Mouse (Mus musculus) intestine, embryonic 16.5 days (tissue): ENCODE results near the gene Ccl22. TPM values are rescaled to one million over a fixed set of nuclear protein-coding genes. Genes with fewer than 3 reads are reported as not detected.
A peak's percentile ranks its signal among the peaks of the same experiment; 100 is the strongest.

Experiments
- ATAC-seq: fragments of 200-750 bp; cut with Nextera tagmentation; 2 replicates; pipeline ENCODE4 v1.8.0; 2017; ENCODE audit warnings: moderate TSS enrichment, moderate library complexity
- H3K27ac ChIP-seq: fragments of 300-500 bp; sonication (generic); 2 replicates; pipeline ENCODE4 v1.5.1; 2014; ENCODE audit warnings: mild to moderate bottlenecking, low read length
- H3K27me3 ChIP-seq: fragments of 300-500 bp; sonication (generic); replicated peaks from 2 replicates; pipeline ENCODE4 v1.6.1; 2014; ENCODE audit warnings: low read length, control low read depth, mixed read lengths; ENCODE audit not compliant: control insufficient read depth, insufficient read depth
- H3K36me3 ChIP-seq: fragments of 300-500 bp; sonication (generic); 2 replicates; pipeline ENCODE4 v1.6.1; 2014; ENCODE audit warnings: low read length, control low read depth; ENCODE audit not compliant: control insufficient read depth, insufficient read depth
- H3K4me1 ChIP-seq: fragments of 300-500 bp; sonication (generic); 2 replicates; pipeline ENCODE4 v1.6.1; 2014; ENCODE audit warnings: low read length, control low read depth, mixed read lengths; ENCODE audit not compliant: control insufficient read depth, insufficient read depth
- H3K4me2 ChIP-seq: fragments of 300-500 bp; sonication (generic); 2 replicates; pipeline ENCODE4 v1.6.1; 2014; ENCODE audit warnings: low read depth, low read length, control low read depth
- H3K4me3 ChIP-seq: fragments of 300-500 bp; sonication (generic); 2 replicates; pipeline ENCODE4 v1.5.1; 2014; ENCODE audit warnings: mild to moderate bottlenecking, low read length
- H3K9ac ChIP-seq: fragments of 300-500 bp; sonication (generic); 2 replicates; pipeline ENCODE4 v1.6.1; 2014; ENCODE audit warnings: low read depth, low read length
- H3K9me3 ChIP-seq: fragments of 300-500 bp; sonication (generic); 2 replicates; pipeline ENCODE4 v1.6.1; 2016; ENCODE audit warnings: low read length, control low read depth; ENCODE audit not compliant: control insufficient read depth
- WGBS: fragments of 180-500 bp; shearing (Covaris S2); extraction: QIAGEN DNeasy Blood & Tissue Kit; methylation state at CpG from one replicate; pipeline ENCODE4 v1.1.7; 2014; 5-methylcytosine and 5-hydroxymethylcytosine counted together
- polyA plus RNA-seq: library from polyadenylated mRNA; unstranded; fragments of >200 nt; fragmentation: Nextera tagmentation; extraction: Ambion mirVana; gene quantifications from 2 replicates; pipeline ENCODE4 v1.2.1, GENCODE M21; 2015

Gene Ccl22
- polyA plus RNA-seq, 1 experiment from 2014 or later: 0.10 TPM

- Histone ChIP-seq H3K9ac (no peak overlapping the region), H3K27me3 (no peaks in the 10 kb centered on the region), H3K4me1 (peaks cover 4% of the 10 kb centered on the region; the same call in 1 of the 2 replicates), H3K4me2 (no peak overlapping the region), H3K4me3 (no peak overlapping the region), H3K27ac (no peak overlapping the region), H3K9me3 (no peaks in the 10 kb centered on the region), H3K36me3 (no peaks in the 10 kb centered on the region)
- no peak for ATAC-seq
- WGBS: 77% methylated on average over 5 of the region's 5 CpGs
Observed at GRCm38 (mm10) chr8:94725998-94726397, 19.4 kb upstream of the Ccl22 start.

- H3K9me3 ChIP-seq: no peaks in the 10 kb centered on the region
- H3K4me2 ChIP-seq: no peak overlapping the region
- no peaks in the 10 kb centered on the region for H3K27me3 ChIP-seq
- ATAC-seq: no peak
- H3K9ac ChIP-seq: no peak overlapping the region
- H3K27ac ChIP-seq: 0 out of 2 replicates have a peak overlapping the region, but pooled peaks have one; percentile 37
- WGBS: 42% methylated on average over 4 of the region's 4 CpGs
- no peak overlapping the region for H3K4me3 ChIP-seq
- no peaks in the 10 kb centered on the region for H3K36me3 ChIP-seq
- H3K4me1 ChIP-seq: peaks cover 10% of the 10 kb centered on the region; the same call in 1 of the 2 replicates
Observed at GRCm38 (mm10) chr8:94729301-94729700, 16.1 kb upstream of the Ccl22 start.

DNA sequence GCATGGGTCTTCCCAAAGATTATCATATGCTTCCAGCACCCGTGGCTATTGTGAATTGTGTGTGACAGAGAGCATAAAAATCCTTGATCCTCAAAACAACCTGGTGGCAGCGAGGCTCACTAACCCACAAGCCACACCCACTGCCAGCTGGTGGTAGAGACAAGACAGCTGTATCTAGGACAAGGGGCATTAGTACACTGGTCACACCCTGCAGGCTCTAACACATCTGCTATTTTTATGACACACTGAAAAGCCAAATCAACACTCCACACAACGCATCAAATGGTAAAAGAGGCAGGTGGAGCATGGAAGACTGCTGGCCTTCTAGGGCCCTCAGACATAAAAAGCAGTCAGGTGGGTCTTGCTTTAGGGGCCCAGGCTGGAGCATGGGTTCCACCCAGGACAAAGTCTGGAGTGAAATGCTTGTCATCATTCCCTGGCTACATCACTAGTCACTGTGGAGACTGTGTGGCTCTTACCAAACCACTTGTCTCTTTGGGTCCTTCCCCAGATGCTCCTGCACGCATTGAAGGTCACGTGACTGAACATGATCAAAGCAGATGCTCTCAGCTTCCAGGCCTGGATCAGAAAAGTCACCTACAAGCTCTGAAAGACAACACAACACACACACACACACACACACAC, 11.4 kb upstream of the Ccl22 start:
- ATAC-seq: peak; percentile 89
- no peak overlapping the region for H3K4me2 ChIP-seq

GRCm38 (mm10) chr8:94734735-94735350, 10.5 kb upstream of the Ccl22 start:
- H3K9ac ChIP-seq: no peak overlapping the region
- H3K4me3 ChIP-seq: no peak overlapping the region
- no peaks in the 10 kb centered on the region for H3K9me3 ChIP-seq
- no peak overlapping the region for H3K27ac ChIP-seq
- H3K4me1 ChIP-seq: peaks cover 10% of the 10 kb centered on the region; the same call in 1 of the 2 replicates
- no peak overlapping the region for H3K4me2 ChIP-seq
- no peaks in the 10 kb centered on the region for H3K36me3 ChIP-seq
- no peak for ATAC-seq
- no peaks in the 10 kb centered on the region for H3K27me3 ChIP-seq
- 81% methylated on average over 7 of the region's 7 CpGs for WGBS

More for the DNA sequence above, 11.4 kb upstream of the Ccl22 start:
- H3K27me3 ChIP-seq: no peaks in the 10 kb centered on the region
- H3K4me3 ChIP-seq: no peak overlapping the region
- H3K27ac ChIP-seq: no peak overlapping the region
- no peaks in the 10 kb centered on the region for H3K9me3 ChIP-seq
- peaks cover 13% of the 10 kb centered on the region; the same call in 1 of the 2 replicates for H3K4me1 ChIP-seq
- no peaks in the 10 kb centered on the region for H3K36me3 ChIP-seq
- WGBS: 55% methylated on average over 5 of the region's 5 CpGs
- H3K9ac ChIP-seq: no peak overlapping the region

DNA sequence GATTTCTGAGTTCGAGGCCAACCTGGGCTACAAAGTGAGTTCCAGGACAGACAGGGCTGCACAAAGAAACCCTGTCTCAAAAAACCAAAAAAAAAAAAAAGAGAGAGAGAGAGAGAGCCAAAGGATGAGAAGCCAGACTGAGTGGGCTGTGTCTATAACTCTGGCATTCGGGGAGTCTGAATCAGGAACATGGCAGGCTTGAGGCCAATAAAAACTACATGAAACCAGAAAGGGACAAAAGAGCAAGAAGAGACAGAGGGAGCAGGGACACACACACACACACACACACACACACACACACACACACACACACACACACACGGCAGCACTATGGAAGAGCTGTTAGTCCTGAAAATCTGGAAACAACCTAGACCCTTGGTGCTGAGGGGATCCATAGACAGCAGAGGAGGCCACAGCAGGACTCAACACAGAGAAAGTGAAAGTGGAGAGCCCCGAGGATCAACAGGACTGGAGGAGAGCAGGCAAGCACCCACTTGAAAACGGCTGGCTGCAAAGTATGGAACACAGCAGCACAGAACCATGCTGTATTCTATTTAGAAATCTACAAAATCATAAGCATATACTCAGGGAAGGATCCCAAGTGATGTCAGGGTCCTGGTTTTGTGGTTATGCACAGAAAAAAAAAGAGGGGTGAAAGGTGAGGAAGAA, 9.8 kb upstream of the Ccl22 start:
- no peak for ATAC-seq
- no peak overlapping the region for H3K4me2 ChIP-seq
- no peaks in the 10 kb centered on the region for H3K9me3 ChIP-seq
- no peaks in the 10 kb centered on the region for H3K27me3 ChIP-seq
- H3K36me3 ChIP-seq: no peaks in the 10 kb centered on the region
- 54% methylated on average over 5 of the region's 5 CpGs for WGBS
- peaks cover 10% of the 10 kb centered on the region; the same call in 1 of the 2 replicates for H3K4me1 ChIP-seq
- no peak overlapping the region for H3K9ac ChIP-seq
- no peak overlapping the region for H3K27ac ChIP-seq
- H3K4me3 ChIP-seq: no peak overlapping the region

- Histone ChIP-seq H3K9me3 (no peaks in the 10 kb centered on the region), H3K9ac (no peak overlapping the region), H3K36me3 (no peaks in the 10 kb centered on the region), H3K4me3 (no peak overlapping the region), H3K27ac (no peak overlapping the region), H3K27me3 (no peaks in the 10 kb centered on the region), H3K4me1 (0 out of 2 replicates have a peak, but pooled peaks cover 3% of the 10 kb centered on the region), H3K4me2 (no peak overlapping the region)
- 75% methylated on average over 6 of the region's 6 CpGs for WGBS
- no peak for ATAC-seq
Observed at GRCm38 (mm10) chr8:94739829-94740228, 5.6 kb upstream of the Ccl22 start.

DNA sequence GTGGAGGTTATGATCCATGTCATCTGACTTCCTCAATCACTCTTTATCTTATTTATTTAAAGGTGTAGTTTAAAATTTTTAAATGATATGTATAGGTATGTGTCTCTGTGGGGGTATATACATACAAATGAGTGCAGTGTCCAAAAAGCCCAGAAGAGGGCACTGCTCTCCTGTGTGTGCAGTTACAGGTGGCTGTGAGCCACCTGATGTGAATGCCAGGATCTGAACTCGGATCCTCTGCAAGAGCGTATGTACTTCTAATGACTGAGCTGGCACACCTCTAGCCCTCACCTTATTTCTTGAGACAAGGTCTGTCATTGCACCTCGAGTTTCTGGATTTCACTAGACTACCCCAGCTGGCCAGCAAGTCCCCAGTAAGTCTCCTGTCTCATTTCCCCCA, 4.8 kb upstream of the Ccl22 start:
- Histone ChIP-seq H3K27ac (no peak overlapping the region), H3K9me3 (no peaks in the 10 kb centered on the region), H3K36me3 (no peaks in the 10 kb centered on the region), H3K4me3 (no peak overlapping the region), H3K9ac (no peak overlapping the region), H3K4me2 (no peak overlapping the region), H3K4me1 (0 out of 2 replicates have a peak, but pooled peaks cover 3% of the 10 kb centered on the region), H3K27me3 (no peaks in the 10 kb centered on the region)
- ATAC-seq: no peak
- WGBS: 86% methylated on average over 3 of the region's 3 CpGs

DNA sequence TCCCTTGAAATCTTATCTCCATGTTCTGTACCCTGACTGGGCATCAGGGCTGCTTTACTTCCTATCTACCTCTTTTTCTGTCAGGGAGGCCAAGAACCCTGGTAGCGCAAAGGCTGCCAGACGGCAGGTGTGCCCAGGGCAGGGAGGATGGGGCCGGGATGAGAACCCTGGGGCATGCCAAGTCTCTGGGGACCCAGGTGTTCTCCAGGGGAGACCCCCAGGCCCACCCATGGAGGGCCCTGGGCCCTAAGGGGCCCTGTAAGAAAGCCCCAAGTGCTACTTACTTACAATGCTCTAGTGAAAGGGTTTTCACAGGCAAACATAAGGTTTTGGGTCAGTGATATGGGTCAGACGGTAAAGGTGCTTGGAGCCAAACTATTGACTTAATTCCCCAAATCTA, 3.7 kb upstream of the Ccl22 start:
- H3K4me2 ChIP-seq: no peak overlapping the region
- no peaks in the 10 kb centered on the region for H3K9me3 ChIP-seq
- H3K27ac ChIP-seq: no peak overlapping the region
- no peaks in the 10 kb centered on the region for H3K4me1 ChIP-seq
- H3K9ac ChIP-seq: no peak overlapping the region
- no peak for ATAC-seq
- WGBS: 93% methylated on average over 4 of the region's 4 CpGs
- H3K27me3 ChIP-seq: no peaks in the 10 kb centered on the region
- no peak overlapping the region for H3K4me3 ChIP-seq
- no peaks in the 10 kb centered on the region for H3K36me3 ChIP-seq

- no peak overlapping the region for H3K4me3 ChIP-seq
- H3K4me1 ChIP-seq: no peaks in the 10 kb centered on the region
- 83% methylated on average over 5 of the region's 5 CpGs for WGBS
- no peak for ATAC-seq
- H3K9ac ChIP-seq: no peak overlapping the region
- no peaks in the 10 kb centered on the region for H3K27me3 ChIP-seq
- no peaks in the 10 kb centered on the region for H3K9me3 ChIP-seq
- no peaks in the 10 kb centered on the region for H3K36me3 ChIP-seq
- no peak overlapping the region for H3K27ac ChIP-seq
- H3K4me2 ChIP-seq: no peak overlapping the region
Observed at GRCm38 (mm10) chr8:94744484-94744883, 906 bp upstream of the Ccl22 start.
